Mouse (Mus musculus): ENCODE results near the gene Gm38394. TPM values are rescaled to one million over a fixed set of nuclear protein-coding genes. Genes with fewer than 3 reads are reported as not detected.
"Not testable (repeated sequence)": the region's sequence is repeated elsewhere in the genome, so short reads cannot be mapped to it uniquely, and the experiment has no call there.

Gm38394 gene
- 9.1 and 13.1 TPM in 2 replicates for polyA plus RNA-seq (2011; ENCODE audit: insufficient read depth, insufficient read length, low replicate concordance, missing spikeins)

- TF ChIP-seq POLR2A (IDR thresholded peaks at IDR 0.05; ENCODE audit: borderline replicate concordance, control insufficient read depth, low read depth, low read length) (peak; percentile 76; the same call in 1 of the 2 replicates), CTCF (IDR thresholded peaks at IDR 0.05; ENCODE audit: control insufficient read depth, insufficient read depth, low read length) (no peak)
- WGBS = 3% methylated on average over 26 of the region's 26 CpGs
- peak within 1 kb of the TSS; percentile 98 for H3K4me3 ChIP-seq (replicated peaks; ENCODE audit: control insufficient read depth, low read depth, low read length)
- no peaks in the 10 kb centered on the region for H3K4me1 ChIP-seq (ENCODE audit: control insufficient read depth, insufficient read depth, low read length)
- H3K27ac ChIP-seq (ENCODE audit: control insufficient read depth, insufficient read depth, low read depth, low read length, poor library complexity) = peak within 1 kb of the TSS; percentile 89
Measured at GRCm38 (mm10) chr1:133661203-133661933, at the start of gene Gm38394. Gene Gm38394, minus strand, starts transcription at chr1:133661318.

GRCm38 (mm10) chr1:133710895-133711294, 49.8 kb upstream of the Gm38394 start:
- Histone ChIP-seq H3K4me3 (replicated peaks; ENCODE audit: control insufficient read depth, low read depth, low read length) (no peak overlapping the region), H3K27ac (ENCODE audit: control insufficient read depth, insufficient read depth, low read depth, low read length, poor library complexity) (no peak overlapping the region), H3K4me1 (ENCODE audit: control insufficient read depth, insufficient read depth, low read length) (no peaks in the 10 kb centered on the region; the same call in 1 of the 2 replicates)
- 56% methylated on average over 6 of the region's 6 CpGs for WGBS
- TF ChIP-seq CTCF (IDR thresholded peaks at IDR 0.05; ENCODE audit: control insufficient read depth, insufficient read depth, low read length) (no peak), POLR2A (IDR thresholded peaks at IDR 0.05; ENCODE audit: borderline replicate concordance, control insufficient read depth, low read depth, low read length) (no peak)

- no peak for TF ChIP-seq POLR2A (IDR thresholded peaks at IDR 0.05; ENCODE audit: borderline replicate concordance, control insufficient read depth, low read depth, low read length)
- TF ChIP-seq CTCF (IDR thresholded peaks at IDR 0.05; ENCODE audit: control insufficient read depth, insufficient read depth, low read length) = no peak
- H3K4me3 ChIP-seq (replicated peaks; ENCODE audit: control insufficient read depth, low read depth, low read length) = no peak overlapping the region
- no peak overlapping the region for H3K27ac ChIP-seq (ENCODE audit: control insufficient read depth, insufficient read depth, low read depth, low read length, poor library complexity)
- WGBS = 91% methylated on average over 3 of the region's 3 CpGs
- no peaks in the 10 kb centered on the region; the same call in 1 of the 2 replicates for H3K4me1 ChIP-seq (ENCODE audit: control insufficient read depth, insufficient read depth, low read length)
Measured at GRCm38 (mm10) chr1:133709292-133709691, 48.2 kb upstream of the Gm38394 start.

- WGBS = 44% methylated on average over 1 of the region's 2 CpGs
Measured at GRCm38 (mm10) chr1:133701824-133702223, 40.7 kb upstream of the Gm38394 start.

GRCm38 (mm10) chr1:133697935-133698620, 37.0 kb upstream of the Gm38394 start:
- H3K27ac ChIP-seq (ENCODE audit: control insufficient read depth, insufficient read depth, low read depth, low read length, poor library complexity) = peak overlapping the region; percentile 82
- WGBS = 84% methylated on average over 12 of the region's 12 CpGs
- no peak for TF ChIP-seq CTCF (IDR thresholded peaks at IDR 0.05; ENCODE audit: control insufficient read depth, insufficient read depth, low read length)
- TF ChIP-seq POLR2A (IDR thresholded peaks at IDR 0.05; ENCODE audit: borderline replicate concordance, control insufficient read depth, low read depth, low read length) = no peak
- H3K4me1 ChIP-seq (ENCODE audit: control insufficient read depth, insufficient read depth, low read length) = peaks cover 8% of the 10 kb centered on the region
- no peak overlapping the region for H3K4me3 ChIP-seq (replicated peaks; ENCODE audit: control insufficient read depth, low read depth, low read length)

More at GRCm38 (mm10) chr1:133701824-133702223, 40.7 kb upstream of the Gm38394 start:
- not testable (repeated sequence) for H3K27ac ChIP-seq (ENCODE audit: control insufficient read depth, insufficient read depth, low read depth, low read length, poor library complexity); H3K4me3 ChIP-seq (replicated peaks; ENCODE audit: control insufficient read depth, low read depth, low read length); H3K4me1 ChIP-seq (ENCODE audit: control insufficient read depth, insufficient read depth, low read length)
- TF ChIP-seq CTCF (IDR thresholded peaks at IDR 0.05; ENCODE audit: control insufficient read depth, insufficient read depth, low read length) = 0 out of 2 replicates have a peak, but pooled peaks have one; percentile 18

- Histone ChIP-seq H3K4me1 (ENCODE audit: control insufficient read depth, insufficient read depth, low read length) (peaks cover 8% of the 10 kb centered on the region), H3K4me3 (replicated peaks; ENCODE audit: control insufficient read depth, low read depth, low read length) (no peak overlapping the region), H3K27ac (ENCODE audit: control insufficient read depth, insufficient read depth, low read depth, low read length, poor library complexity) (no peak overlapping the region)
- TF ChIP-seq CTCF (IDR thresholded peaks at IDR 0.05; ENCODE audit: control insufficient read depth, insufficient read depth, low read length) = no peak
- TF ChIP-seq POLR2A (IDR thresholded peaks at IDR 0.05; ENCODE audit: borderline replicate concordance, control insufficient read depth, low read depth, low read length) = no peak
- 61% methylated on average over 7 of the region's 7 CpGs for WGBS
Measured at GRCm38 (mm10) chr1:133695901-133696300, 34.8 kb upstream of the Gm38394 start.

GRCm38 (mm10) chr1:133694876-133695275, 33.8 kb upstream of the Gm38394 start:
- H3K4me1 ChIP-seq (ENCODE audit: control insufficient read depth, insufficient read depth, low read length) = peaks cover 9% of the 10 kb centered on the region
- peak overlapping the region; percentile 58 for H3K27ac ChIP-seq (ENCODE audit: control insufficient read depth, insufficient read depth, low read depth, low read length, poor library complexity)
- WGBS = 19% methylated on average over 1 of the region's 1 CpGs
- TF ChIP-seq CTCF (IDR thresholded peaks at IDR 0.05; ENCODE audit: control insufficient read depth, insufficient read depth, low read length) (no peak), POLR2A (IDR thresholded peaks at IDR 0.05; ENCODE audit: borderline replicate concordance, control insufficient read depth, low read depth, low read length) (no peak)
- no peak overlapping the region for H3K4me3 ChIP-seq (replicated peaks; ENCODE audit: control insufficient read depth, low read depth, low read length)

GRCm38 (mm10) chr1:133694301-133694700, 33.2 kb upstream of the Gm38394 start:
- Histone ChIP-seq H3K27ac (ENCODE audit: control insufficient read depth, insufficient read depth, low read depth, low read length, poor library complexity) (peak overlapping the region; percentile 58), H3K4me3 (replicated peaks; ENCODE audit: control insufficient read depth, low read depth, low read length) (no peak overlapping the region), H3K4me1 (ENCODE audit: control insufficient read depth, insufficient read depth, low read length) (peaks cover 9% of the 10 kb centered on the region)
- TF ChIP-seq POLR2A (IDR thresholded peaks at IDR 0.05; ENCODE audit: borderline replicate concordance, control insufficient read depth, low read depth, low read length) (no peak), CTCF (IDR thresholded peaks at IDR 0.05; ENCODE audit: control insufficient read depth, insufficient read depth, low read length) (no peak)
- WGBS = 44% methylated on average over 1 of the region's 1 CpGs

All from bone marrow, adult 2 months (tissue).